Mouse (Mus musculus): Measurements from ENCODE around the gene Rph3al.

GRCm38 (mm10) chr11:75937370-75937871, 808 bp downstream of the Rph3al start:
- TF ChIP-seq ZNF384 (IDR thresholded peaks at IDR 0.05; ENCODE audit: low read depth, low read length) = no peak
- TF ChIP-seq ZC3H11A (IDR thresholded peaks at IDR 0.05; ENCODE audit: borderline replicate concordance, low read depth, low read length) = no peak
- no peak for TF ChIP-seq CHD2 (IDR thresholded peaks at IDR 0.05; ENCODE audit: low read depth, low read length)
